Mouse (Mus musculus): ENCODE measurements around the gene Cyfip1. TPM values are rescaled to one million over a fixed set of nuclear protein-coding genes. Genes with fewer than 3 reads are reported as not detected.
"Not testable (repeated sequence)": the region's sequence is repeated elsewhere in the genome, so short reads cannot be mapped to it uniquely, and the experiment has no call there.

Gene Cyfip1
- polyA plus RNA-seq, 1 experiment = 38.8 TPM

GRCm38 (mm10) chr7:55865044-55865443, 23.5 kb downstream of the Cyfip1 start:
- no peak for DNase-seq (ENCODE audit: low spot score)

DNA sequence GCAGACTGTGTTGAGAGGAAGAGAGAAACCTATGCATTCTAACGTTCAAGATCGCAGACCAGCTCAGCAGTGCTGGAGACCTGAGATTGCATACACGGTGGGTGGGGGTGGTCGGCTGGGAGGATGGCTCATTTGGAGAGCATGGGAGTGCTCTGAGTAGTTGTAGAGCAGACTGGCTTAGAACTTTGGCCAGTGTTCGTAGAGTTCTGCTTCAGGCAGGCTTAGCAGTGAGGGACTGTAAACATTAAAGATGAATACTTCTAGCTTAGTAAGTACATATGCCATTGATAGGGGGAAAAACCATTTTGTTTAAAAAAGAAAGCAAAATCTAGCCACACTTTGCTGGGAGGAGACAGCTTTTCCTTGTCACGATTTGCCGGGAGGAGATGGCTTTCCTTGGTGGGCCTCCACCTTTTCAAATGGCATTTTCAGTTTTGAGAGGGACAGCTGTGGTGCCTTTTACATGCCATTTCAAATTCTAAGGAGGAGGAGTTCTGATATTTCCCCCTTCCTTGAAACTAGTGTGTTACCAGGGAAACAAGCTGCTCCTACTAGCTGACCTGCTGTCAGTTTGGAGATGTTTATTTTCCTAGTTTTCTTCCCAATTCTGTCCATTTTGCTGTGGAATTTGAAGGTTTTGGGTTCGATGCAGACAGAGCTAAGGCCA, 24.3 kb downstream of the Cyfip1 start:
- no peak for DNase-seq (ENCODE audit: low spot score)

DNA sequence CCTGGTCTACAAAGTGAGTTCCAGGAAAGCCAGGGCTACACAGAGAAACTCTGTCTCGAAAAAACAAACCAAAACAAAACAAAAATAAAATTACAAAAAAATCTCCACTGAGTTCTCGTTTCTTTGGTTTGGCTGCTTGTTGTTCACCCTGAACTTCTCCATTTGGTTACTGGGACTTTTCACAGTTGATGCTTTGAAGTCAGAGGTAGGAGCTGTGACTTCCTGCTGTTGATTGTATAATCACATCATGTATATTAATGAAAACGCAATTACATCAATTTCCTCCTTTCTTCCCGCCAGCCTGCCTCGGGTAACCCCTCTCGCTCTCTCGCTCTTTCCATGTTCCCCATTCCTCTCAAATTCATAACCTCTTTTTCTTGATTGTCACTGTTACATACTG, 26.7 kb downstream of the Cyfip1 start:
- no peak for DNase-seq (ENCODE audit: low spot score)

DNA sequence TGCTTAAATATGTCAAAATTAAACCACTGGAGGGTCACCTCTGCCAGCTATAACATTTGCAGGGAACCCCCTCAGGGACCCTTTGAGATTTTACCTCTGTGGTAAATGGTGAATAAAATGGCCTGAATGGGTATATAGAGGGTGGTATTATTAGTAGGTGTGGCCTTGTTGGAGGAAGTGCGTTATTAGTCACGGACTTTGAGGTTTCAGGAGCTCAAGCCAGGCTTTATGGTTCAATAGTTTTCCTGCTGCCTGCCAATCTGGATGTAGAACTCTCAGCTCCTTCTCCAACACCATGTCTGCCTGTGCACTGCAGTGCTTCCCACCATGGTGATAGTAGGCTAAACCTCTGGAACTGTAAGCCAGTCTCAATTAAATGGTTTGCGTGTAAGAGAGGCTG, 27.7 kb downstream of the Cyfip1 start:
- DNase-seq (ENCODE audit: low spot score) = no peak

- DNase-seq (ENCODE audit: low spot score) = no peak
These were observed 28.9 kb downstream of the Cyfip1 start for GRCm38 (mm10) chr7:55870340-55871020.

DNA sequence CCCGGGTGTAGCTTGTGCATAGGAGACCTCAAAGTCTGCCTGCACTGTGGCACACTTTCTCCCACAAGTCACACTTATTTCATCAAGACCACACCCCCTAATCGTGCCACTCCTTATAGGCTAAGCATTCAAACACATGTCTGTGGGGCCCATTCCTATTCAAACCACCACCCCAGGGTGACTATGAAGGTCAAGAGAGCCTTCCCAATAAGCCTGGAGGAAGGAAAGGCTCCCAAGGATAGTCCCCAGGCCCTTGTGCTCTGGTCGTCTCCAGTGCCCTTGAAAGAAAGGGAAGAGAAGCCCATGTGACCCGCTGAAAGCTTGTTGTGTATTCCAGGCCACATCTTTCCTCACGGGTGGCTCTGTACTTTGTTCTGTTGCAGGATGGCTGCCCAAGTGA, 29.9 kb downstream of the Cyfip1 start:
- no peak for DNase-seq (ENCODE audit: low spot score)

DNA sequence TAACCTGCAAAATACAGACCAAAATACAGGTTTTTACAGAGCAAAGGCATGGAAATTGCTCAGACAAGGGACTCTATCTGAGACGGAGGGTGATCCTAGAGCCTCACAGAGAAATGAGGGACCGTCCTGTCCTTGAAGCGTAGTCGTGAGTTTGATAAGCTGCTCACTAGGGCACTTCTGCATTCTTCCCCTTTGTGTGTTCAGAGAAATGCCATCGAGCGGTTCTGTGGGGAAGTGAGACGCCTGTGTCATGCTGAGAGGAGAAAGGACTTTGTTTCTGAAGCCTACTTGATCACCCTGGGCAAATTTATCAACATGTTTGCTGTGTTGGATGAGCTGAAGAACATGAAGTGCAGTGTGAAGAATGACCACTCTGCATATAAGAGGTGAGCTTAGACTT, 33.2 kb downstream of the Cyfip1 start:
- DNase-seq (ENCODE audit: low spot score) = no peak

DNA sequence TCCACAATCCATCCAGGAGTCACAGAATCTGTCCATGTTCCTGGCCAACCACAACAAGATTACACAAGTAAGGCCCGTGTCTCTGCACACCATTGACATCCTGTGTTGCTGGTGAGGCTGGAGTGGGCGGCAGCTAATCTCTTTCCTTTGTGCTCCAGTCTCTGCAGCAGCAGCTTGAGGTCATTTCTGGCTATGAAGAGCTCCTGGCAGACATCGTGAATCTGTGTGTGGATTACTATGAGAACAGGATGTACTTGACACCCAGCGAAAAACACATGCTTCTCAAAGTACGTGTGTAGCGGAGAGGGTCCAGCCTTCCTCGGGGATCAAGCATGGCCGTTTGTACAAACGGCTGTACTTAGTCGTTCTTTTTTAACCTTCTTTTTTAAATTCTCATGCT, 36.2 kb downstream of the Cyfip1 start:
- DNase-seq (ENCODE audit: low spot score) = no peak

DNA sequence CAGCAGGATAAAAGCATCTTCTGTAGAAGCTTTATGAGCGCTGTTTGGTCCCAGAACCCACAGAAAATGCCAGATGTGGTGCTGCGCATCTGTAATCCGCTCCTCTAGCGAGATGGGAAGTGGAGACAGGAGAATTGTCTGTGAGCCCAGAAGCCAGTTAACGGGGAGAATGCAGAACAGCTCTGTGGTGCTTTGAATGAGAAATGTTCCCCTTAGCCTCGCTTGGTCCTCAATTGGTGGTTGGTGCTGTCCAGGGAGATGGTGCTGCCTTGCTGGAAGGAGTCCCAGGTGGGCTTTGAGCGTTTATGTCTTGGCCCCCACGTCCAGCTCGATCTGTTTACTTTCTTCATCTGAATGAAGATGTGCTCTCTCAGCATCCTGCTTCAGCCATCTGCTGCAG, 39.3 kb downstream of the Cyfip1 start:
- DNase-seq (ENCODE audit: low spot score) = no peak

DNA sequence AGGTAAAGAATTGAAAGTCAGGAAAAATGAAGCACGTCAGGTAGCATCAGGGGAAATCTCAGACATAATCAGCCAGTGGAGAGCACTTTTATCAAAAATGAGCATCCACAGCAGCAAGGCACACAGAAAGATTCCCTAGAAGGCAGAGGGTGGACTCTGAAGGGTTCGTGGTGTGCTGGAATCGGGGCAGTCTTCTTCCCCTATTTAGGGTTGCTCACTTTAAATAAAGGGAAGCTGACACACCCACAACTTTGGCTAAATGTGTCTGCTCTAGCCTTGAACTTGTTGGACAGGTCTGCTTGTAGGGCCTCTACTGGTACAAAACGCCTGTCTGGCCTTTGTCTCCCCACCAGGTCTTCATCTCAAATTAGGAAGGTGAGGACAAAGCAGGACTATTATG, 47.1 kb downstream of the Cyfip1 start:
- DNase-seq (ENCODE audit: low spot score) = no peak

DNA sequence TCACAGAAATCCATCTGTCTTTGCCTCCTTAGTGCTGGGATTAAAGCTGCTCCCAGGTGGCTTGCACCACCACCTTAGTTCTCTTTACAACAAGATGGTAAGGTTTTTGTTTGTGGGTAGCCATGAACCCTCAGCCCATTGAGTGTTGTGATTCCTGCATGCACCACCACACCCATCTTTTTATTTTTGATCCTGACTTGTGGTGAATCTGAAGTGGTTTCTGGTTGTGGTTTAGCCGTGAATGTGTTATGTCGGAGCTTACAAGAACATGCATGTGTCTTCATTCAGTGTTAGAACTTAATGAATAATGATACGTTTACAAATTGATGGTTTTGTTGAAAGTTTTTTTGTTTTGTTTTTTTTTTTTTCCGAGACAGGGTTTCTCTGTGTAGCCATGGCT, 48.5 kb downstream of the Cyfip1 start:
- no peak for DNase-seq (ENCODE audit: low spot score)

GRCm38 (mm10) chr7:55890731-55891130, 49.2 kb downstream of the Cyfip1 start:
- no peak for DNase-seq (ENCODE audit: low spot score)

GRCm38 (mm10) chr7:55891797-55892196, 50.3 kb downstream of the Cyfip1 start:
- DNase-seq (ENCODE audit: low spot score) = no peak

- DNase-seq (ENCODE audit: low spot score) = no peak
These were observed 62.2 kb downstream of the Cyfip1 start for GRCm38 (mm10) chr7:55903766-55904165.

- DNase-seq (ENCODE audit: low spot score) = no peak
These were observed 63.9 kb downstream of the Cyfip1 start for GRCm38 (mm10) chr7:55905449-55905848.

DNA sequence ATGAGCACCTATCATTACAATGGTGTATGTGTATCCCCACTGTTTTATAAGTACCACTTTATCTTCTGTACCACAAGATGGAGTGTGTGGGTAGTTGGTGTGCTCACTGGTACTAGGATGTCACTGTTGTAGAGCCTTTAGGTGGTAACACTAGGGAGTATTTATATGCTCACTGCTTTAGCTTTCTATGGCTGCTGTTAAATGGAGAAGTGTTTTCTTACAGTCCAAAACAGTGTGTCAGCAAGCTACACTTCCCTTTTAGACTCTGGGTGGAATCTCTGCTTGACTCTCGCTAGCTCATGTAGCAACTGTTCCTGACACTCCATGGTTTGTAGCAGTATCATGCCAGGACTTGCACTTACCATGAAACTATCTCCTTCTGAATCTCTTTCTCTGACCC, 68.0 kb downstream of the Cyfip1 start:
- DNase-seq (ENCODE audit: low spot score) = no peak

DNA sequence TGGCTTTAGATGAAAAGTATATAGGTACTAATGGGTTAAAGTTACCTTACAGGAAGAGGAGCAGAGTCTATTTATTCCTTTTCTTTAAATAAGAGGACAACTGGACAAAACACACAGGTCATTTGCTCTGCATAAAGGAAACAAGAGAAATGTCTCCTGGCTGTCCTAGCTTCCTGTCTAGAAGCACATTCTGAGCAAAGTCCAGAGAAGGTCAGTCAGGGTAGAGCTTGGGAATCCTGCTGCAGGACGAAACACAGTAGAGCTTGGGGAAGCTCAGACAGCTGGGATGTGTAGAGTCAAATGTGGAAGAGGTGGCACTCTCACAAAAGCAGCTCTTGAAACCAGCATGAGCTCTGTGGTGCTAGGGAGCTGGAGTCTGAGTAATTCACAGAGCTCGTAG, 68.8 kb downstream of the Cyfip1 start:
- DNase-seq (ENCODE audit: low spot score) = no peak

DNA sequence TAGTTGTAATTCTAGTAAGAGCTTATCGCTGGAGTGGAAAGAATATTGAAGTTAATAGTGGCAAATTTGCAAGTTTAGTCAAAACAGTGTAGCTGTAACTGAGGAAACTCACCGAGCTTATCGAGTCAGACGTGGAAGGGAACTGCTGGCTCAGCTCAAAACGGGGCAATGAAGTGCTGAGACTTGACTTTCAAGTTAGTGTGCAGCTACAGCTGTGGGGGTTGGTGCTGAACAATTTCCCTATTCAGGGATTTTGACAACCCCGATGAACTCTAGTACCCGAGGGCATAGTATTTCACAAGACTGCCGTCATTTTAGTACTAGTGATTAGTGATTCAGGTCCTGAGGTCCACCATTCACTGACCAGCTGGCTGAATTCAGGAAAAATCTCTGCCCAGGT, 69.8 kb downstream of the Cyfip1 start:
- DNase-seq (ENCODE audit: low spot score) = no peak

- DNase-seq (ENCODE audit: low spot score) = no peak
These were observed 70.6 kb downstream of the Cyfip1 start for GRCm38 (mm10) chr7:55912118-55912517.

GRCm38 (mm10) chr7:55918365-55918764, 76.8 kb downstream of the Cyfip1 start:
- DNase-seq (ENCODE audit: low spot score) = not testable (repeated sequence)

GRCm38 (mm10) chr7:55927262-55927661, 85.7 kb downstream of the Cyfip1 start:
- no peak for DNase-seq (ENCODE audit: low spot score)

DNA sequence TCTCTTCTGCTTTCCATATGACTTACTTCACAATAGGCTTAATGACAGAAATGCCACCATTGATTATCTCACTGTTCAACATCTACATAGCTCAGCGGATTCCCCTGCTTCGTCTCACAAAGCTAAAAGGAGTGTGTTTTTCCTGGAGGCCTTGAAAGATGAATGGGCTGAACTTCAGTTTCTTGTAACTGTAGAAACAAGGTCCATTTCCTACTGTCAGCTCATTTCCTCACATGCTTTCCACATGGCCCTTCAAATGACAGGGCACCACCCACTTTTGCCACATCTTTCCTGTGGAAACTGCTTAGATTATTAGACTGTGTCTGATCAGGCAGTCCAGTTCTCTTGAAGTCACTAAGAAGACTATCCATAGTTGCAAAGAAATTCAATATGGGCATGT, 87.1 kb downstream of the Cyfip1 start:
- no peak for DNase-seq (ENCODE audit: low spot score)

DNA sequence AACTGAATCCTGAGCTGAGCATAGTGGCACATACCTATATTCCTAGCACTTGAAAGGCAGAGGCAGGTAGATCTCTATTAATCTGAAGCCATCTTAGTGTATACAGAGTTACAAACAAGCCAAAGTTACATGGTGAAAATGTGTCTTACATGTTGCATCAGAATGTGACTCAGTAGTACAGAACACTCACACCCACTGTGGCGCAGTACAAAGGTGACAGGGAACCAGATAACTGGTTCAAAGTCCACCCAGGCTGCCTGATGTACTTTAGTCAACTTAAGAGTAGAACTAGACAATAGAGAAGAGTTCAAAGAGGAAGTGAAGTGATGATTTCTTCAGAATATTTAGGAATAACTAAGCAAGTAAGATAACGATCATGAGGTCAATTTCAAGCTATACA, 93.5 kb downstream of the Cyfip1 start:
- DNase-seq (ENCODE audit: low spot score) = no peak

DNA sequence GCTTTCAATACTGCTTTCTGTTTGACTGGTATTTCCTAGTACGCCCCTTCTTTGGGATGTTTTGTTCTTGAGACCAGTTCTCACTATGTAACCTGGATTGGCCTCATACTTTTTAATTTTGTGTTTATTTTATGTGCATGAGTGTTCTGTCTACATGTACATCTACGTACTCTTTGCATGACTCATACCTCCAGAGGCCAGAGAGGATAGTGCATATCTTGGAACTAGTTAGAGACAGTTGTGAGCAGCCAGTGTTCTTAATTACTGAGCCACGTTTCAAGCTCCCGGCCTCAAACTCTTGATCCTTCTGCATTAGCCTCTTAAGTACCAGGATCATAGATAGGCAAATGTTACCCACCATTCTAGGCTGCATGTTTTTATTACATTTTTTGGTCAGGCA, 96.8 kb downstream of the Cyfip1 start:
- DNase-seq (ENCODE audit: low spot score) = no peak

Data from urinary bladder, adult 2 months (tissue).